Mouse (Mus musculus): ENCODE measurements at regions not wholly inside any gene's neighbourhood (a gene's known extent, or its start where the extent isn't known, plus 50 kb on each side); places are given as distances from the start of the nearest gene placed in this dataset.

DNA sequence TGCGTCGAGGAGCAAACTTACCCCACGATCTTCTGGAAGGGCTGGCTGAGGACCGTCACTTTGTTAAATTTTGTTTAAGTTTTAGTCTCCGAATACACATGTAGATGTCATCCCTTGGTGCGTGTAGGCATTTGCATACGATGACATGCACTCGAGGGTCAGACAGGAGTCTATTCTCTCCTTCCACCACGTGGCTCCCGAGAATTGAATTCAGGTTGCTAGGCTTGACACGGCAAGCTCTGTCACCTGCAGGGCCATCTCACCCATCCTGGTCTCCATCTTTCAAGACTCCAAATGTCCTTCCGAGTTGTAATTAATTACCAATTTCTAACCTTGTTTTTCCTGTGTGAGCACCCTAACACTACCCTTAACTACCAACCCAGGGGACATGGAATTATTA, 52.7 kb upstream of the Ppara start:
- H3K9me3 ChIP-seq (ENCODE audit: control insufficient read depth, low read length), result no peaks in the 10 kb centered on the region
- no peaks in the 10 kb centered on the region for H3K27me3 ChIP-seq (ENCODE audit: control insufficient read depth, insufficient read depth, low read length)
- no peak for ATAC-seq (ENCODE audit: low read depth)
- H3K4me2 ChIP-seq (ENCODE audit: low read depth, low read length), result peak overlapping the region; percentile 87
- WGBS, result 67% methylated on average over 12 of the region's 12 CpGs
- H3K36me3 ChIP-seq (ENCODE audit: control insufficient read depth, insufficient read depth, low read length), result peaks cover 28% of the 10 kb centered on the region
- 0 out of 2 replicates have a peak overlapping the region, but pooled peaks have one; percentile 12 for H3K9ac ChIP-seq (replicated peaks; ENCODE audit: low read depth, low read length)
- peak overlapping the region; percentile 28; the same call in 1 of the 2 replicates for H3K27ac ChIP-seq (ENCODE audit: low read depth, low read length)
- 0 out of 2 replicates have a peak overlapping the region, but pooled peaks have one; percentile 10 for H3K4me3 ChIP-seq (ENCODE audit: low read depth, low read length)
- H3K4me1 ChIP-seq (ENCODE audit: control insufficient read depth, insufficient read depth, low read length), result peaks cover 60% of the 10 kb centered on the region

DNA sequence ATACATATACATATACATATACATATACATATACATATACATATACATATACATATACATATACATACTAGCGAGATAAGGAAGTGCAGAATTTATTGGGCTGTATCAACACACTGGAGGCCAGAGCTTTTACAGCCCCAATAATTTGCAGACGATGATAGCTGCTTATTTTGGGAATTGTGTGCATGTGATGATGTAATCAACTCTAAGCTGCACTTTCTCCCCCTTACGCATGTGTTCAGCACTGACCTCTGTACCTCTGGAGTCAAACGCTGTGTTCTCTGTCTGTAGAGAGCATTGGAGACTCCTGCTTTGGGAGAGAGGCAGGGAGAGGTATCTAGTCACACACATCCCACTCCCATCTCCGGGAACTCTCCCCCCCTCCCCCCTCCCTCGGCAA, 52.0 kb upstream of the Ppara start:
- H3K27ac ChIP-seq (ENCODE audit: low read depth, low read length), result no peak overlapping the region

DNA sequence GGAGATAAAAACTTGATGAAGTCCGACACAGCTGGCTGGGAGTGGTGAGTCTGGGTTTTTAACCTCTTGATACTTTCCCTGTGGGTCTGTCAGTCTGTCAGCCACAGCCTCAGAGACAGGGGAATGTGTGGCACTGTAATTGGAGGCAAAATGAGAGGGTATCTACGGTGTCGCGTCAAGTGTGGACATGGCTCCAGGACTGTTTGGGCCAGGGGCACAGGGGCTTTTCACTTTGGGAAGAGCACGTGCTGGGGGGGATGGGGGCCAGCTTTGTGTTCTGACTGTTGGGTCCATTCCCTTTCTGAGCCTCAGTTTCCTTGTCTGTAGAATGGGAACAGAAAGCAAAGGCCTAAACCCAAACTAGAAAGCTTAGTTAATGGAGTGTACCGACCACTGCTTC, 51.5 kb upstream of the Ppara start:
- H3K27ac ChIP-seq (ENCODE audit: low read depth, low read length), result no peak overlapping the region
- 87% methylated on average over 6 of the region's 6 CpGs for WGBS
- peak overlapping the region; percentile 29; the same call in 1 of the 2 replicates for H3K4me2 ChIP-seq (ENCODE audit: low read depth, low read length)
- peaks cover 62% of the 10 kb centered on the region for H3K4me1 ChIP-seq (ENCODE audit: control insufficient read depth, insufficient read depth, low read length)
- 0 out of 2 replicates have a peak overlapping the region, but pooled peaks have one; percentile 7 for H3K4me3 ChIP-seq (ENCODE audit: low read depth, low read length)
- H3K36me3 ChIP-seq (ENCODE audit: control insufficient read depth, insufficient read depth, low read length), result peaks cover 28% of the 10 kb centered on the region
- no peak overlapping the region for H3K9ac ChIP-seq (replicated peaks; ENCODE audit: low read depth, low read length)
- no peak for ATAC-seq (ENCODE audit: low read depth)
- H3K27me3 ChIP-seq (ENCODE audit: control insufficient read depth, insufficient read depth, low read length), result no peaks in the 10 kb centered on the region
- no peaks in the 10 kb centered on the region for H3K9me3 ChIP-seq (ENCODE audit: control insufficient read depth, low read length)

More for the DNA sequence above, 52.0 kb upstream of the Ppara start:
- no peaks in the 10 kb centered on the region for H3K27me3 ChIP-seq (ENCODE audit: control insufficient read depth, insufficient read depth, low read length)
- WGBS, result 67% methylated on average over 6 of the region's 6 CpGs
- peaks cover 62% of the 10 kb centered on the region for H3K4me1 ChIP-seq (ENCODE audit: control insufficient read depth, insufficient read depth, low read length)
- no peaks in the 10 kb centered on the region for H3K9me3 ChIP-seq (ENCODE audit: control insufficient read depth, low read length)
- peaks cover 28% of the 10 kb centered on the region for H3K36me3 ChIP-seq (ENCODE audit: control insufficient read depth, insufficient read depth, low read length)
- H3K9ac ChIP-seq (replicated peaks; ENCODE audit: low read depth, low read length), result no peak overlapping the region
- peak overlapping the region; percentile 29; the same call in 1 of the 2 replicates for H3K4me2 ChIP-seq (ENCODE audit: low read depth, low read length)
- no peak for ATAC-seq (ENCODE audit: low read depth)
- H3K4me3 ChIP-seq (ENCODE audit: low read depth, low read length), result 0 out of 2 replicates have a peak overlapping the region, but pooled peaks have one; percentile 7

DNA sequence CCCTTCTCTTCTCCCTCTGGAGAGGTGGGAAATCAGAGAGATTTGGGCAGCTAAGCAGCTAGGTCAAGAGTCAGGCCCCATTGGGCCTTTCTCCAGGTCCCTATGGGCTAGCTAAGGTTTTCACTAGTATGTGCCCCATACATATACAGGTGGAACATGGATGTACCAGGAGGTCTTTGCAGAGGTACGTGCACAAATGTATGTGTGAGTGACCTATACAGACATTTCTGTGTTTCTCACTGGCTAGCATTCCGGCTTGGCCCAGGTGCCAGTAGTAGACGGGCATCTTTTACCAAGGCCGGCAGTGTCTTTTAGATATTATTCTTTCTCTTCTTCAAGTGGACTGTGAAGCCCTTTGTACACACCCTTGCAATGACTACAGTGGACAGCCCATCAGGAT, 51.1 kb upstream of the Ppara start:
- Histone ChIP-seq H3K27ac (ENCODE audit: low read depth, low read length) (peak overlapping the region; percentile 52), H3K4me1 (ENCODE audit: control insufficient read depth, insufficient read depth, low read length) (peaks cover 62% of the 10 kb centered on the region), H3K36me3 (ENCODE audit: control insufficient read depth, insufficient read depth, low read length) (peaks cover 28% of the 10 kb centered on the region), H3K27me3 (ENCODE audit: control insufficient read depth, insufficient read depth, low read length) (no peaks in the 10 kb centered on the region), H3K4me2 (ENCODE audit: low read depth, low read length) (no peak overlapping the region), H3K9ac (replicated peaks; ENCODE audit: low read depth, low read length) (0 out of 2 replicates have a peak overlapping the region, but pooled peaks have one; percentile 7), H3K9me3 (ENCODE audit: control insufficient read depth, low read length) (no peaks in the 10 kb centered on the region), H3K4me3 (ENCODE audit: low read depth, low read length) (no peak overlapping the region)
- 91% methylated on average over 4 of the region's 4 CpGs for WGBS
- no peak for ATAC-seq (ENCODE audit: low read depth)

DNA sequence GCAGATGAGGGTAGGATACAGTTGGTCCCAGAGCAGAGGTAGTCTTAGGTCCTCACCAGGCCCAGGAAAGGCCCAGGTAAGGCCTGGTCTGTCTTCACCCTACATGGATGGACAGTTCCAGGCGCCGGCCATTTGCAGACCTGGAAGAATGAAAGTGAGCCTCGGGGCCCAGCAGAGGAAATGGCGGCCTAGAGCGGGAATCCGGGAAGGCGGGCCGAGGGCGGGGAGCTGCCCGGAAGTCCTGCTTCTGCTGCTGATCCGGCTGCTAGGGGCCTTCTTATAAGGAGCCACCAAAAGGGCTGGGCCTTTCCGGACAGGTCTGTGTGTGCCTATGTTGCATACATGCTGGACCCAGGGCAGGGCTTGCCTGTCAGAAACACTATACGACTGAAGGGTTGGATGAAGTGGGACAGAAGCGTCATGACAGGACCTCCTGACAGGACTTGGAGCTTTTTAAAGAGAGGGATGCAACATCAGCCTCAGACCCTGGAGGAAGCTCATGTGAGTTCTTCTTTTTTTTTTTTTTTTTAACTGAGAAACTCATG, 50.5 kb upstream of the Ppara start:
- Histone ChIP-seq H3K9ac (replicated peaks; ENCODE audit: low read depth, low read length) (0 out of 2 replicates have a peak overlapping the region, but pooled peaks have one; percentile 7), H3K9me3 (ENCODE audit: control insufficient read depth, low read length) (no peaks in the 10 kb centered on the region), H3K27ac (ENCODE audit: low read depth, low read length) (peak overlapping the region; percentile 52), H3K4me1 (ENCODE audit: control insufficient read depth, insufficient read depth, low read length) (peaks cover 63% of the 10 kb centered on the region), H3K4me2 (ENCODE audit: low read depth, low read length) (peak overlapping the region; percentile 12; the same call in 1 of the 2 replicates), H3K36me3 (ENCODE audit: control insufficient read depth, insufficient read depth, low read length) (peaks cover 30% of the 10 kb centered on the region), H3K27me3 (ENCODE audit: control insufficient read depth, insufficient read depth, low read length) (no peaks in the 10 kb centered on the region), H3K4me3 (ENCODE audit: low read depth, low read length) (no peak overlapping the region)
- no peak for ATAC-seq (ENCODE audit: low read depth)
- 86% methylated on average over 14 of the region's 14 CpGs for WGBS

DNA sequence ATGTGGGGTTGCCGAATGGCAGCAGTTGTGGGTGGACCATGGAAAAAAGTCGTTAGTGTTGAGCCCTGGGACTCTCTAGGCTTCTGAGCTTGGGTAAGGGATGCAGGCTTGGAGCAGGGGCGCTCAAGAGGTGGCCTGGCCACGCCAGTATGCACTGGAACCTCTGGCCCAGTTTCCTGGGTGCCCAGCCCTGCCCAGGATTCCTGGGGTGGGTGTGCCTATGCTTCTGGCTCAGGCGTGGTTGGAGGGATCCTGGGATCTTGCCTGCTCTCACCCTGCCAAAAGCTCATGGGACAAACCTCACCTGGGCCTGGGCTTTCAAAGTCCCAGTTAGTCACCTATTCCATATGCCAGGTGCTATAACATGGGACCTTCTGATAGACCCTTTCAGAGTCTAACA, 49.9 kb upstream of the Ppara start:
- 72% methylated on average over 5 of the region's 5 CpGs for WGBS
- Histone ChIP-seq H3K4me3 (ENCODE audit: low read depth, low read length) (no peak overlapping the region), H3K9ac (replicated peaks; ENCODE audit: low read depth, low read length) (0 out of 2 replicates have a peak overlapping the region, but pooled peaks have one; percentile 11), H3K4me1 (ENCODE audit: control insufficient read depth, insufficient read depth, low read length) (peaks cover 65% of the 10 kb centered on the region), H3K9me3 (ENCODE audit: control insufficient read depth, low read length) (no peaks in the 10 kb centered on the region), H3K36me3 (ENCODE audit: control insufficient read depth, insufficient read depth, low read length) (peaks cover 36% of the 10 kb centered on the region), H3K27me3 (ENCODE audit: control insufficient read depth, insufficient read depth, low read length) (no peaks in the 10 kb centered on the region), H3K4me2 (ENCODE audit: low read depth, low read length) (peak overlapping the region; percentile 6; the same call in 1 of the 2 replicates), H3K27ac (ENCODE audit: low read depth, low read length) (peak overlapping the region; percentile 34; the same call in 1 of the 2 replicates)
- ATAC-seq (ENCODE audit: low read depth), result no peak
